Mouse (Mus musculus): Measurements from ENCODE around the gene Hist1h2bb.

DNA sequence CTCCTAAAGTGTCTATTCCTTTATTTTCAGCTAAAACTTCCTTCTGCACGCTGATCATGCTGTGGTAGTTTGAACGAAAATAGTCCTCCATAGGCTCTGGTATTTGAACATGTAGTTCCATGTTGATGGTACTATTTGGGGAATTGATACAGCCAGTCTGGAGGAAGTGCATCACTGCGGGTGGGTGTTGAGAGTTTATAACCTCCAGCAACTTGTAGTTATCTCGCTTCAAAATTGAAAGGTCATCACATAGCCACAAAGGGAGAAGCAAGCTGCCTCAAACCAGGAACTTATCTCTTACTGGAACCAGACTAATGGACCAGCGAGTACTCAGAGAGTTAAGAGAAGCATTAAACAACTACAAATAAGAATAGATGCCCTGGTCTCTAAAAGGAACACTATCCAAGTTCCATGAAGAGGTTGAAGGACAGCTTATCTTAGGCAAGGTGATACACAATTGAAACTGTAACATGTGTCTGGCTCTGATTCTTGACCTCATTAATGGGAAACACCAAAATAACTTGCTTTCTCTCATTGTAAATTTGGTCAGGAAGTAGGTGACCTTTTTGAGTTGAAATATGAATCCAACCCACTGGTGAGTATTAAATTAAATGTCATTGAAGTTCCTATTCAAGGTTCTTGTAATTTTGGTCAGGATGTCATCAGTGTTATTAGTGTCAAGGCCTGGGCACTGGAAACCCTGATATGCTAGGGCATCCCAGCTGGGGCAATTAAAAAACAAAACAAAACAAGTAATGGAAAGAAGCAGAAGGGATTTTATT is 30.1 kb upstream of the Hist1h2bb start:
- TF ChIP-seq POLR2A (IDR thresholded peaks at IDR 0.05; ENCODE audit: control insufficient read depth, extremely low read depth, insufficient read depth, low read length, poor library complexity) (no peak), CTCF (IDR thresholded peaks at IDR 0.05; ENCODE audit: borderline replicate concordance, control insufficient read depth, extremely low read depth, insufficient read depth, low read length, poor library complexity) (no peak)
